In the genomic region with DNA sequence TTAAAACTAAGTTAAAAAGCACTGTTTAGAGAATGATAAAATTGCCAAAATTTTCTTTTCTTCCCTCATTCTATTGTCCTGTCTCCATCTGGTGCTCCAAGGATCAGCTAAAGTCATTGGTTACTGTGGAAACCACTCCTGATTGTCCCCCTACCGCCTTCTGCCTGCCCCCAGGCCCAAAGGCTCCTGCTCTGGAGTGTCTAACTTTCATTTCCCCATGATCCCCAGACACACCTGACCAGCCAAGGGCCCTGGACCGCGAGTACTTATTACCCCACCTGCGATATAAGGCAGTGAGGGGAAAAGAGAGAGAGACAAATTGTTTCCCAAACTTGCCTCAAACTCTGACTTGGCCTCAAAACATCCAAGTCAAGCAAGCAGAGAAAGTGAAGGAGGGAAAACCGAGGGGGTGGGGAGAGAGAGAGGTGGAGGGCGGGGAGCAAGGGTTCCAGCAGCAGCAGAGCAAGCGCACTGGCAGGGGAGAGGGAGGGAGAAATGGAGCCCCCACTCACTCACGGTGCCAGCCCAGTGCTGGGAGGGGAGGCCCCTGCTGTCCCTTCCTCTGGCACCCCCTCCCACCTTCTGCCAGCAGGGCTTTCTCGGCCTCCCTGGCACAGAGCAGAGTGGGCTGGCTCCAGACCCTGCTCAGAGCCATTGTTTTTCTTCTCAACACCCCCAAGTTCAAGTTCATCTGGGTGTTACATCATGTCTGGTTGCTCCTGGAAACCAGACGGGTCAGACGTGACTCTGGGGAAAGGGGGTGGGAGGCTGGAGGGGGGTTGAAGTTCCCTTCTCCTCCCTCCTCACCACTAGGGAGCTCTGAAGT, we compare ENCODE assay signal across 9 mouse cellular contexts. TPM values are rescaled to one million over a fixed set of nuclear protein-coding genes. Genes with fewer than 3 reads are reported as not detected.
A peak's percentile ranks its signal among the peaks of the same experiment; 100 is the strongest.
DNase-seq lines count a peak whose midpoint lies in the region; ATAC-seq lines count a peak whose summit lies in the region.
"Had no signal": no experiment of that assay in that cellular context is flagged by ENCODE, and none has a peak within 500 bp of the region (broad histone marks: within the 10 kb centered on the region; RNA-seq: fewer than 3 reads in every experiment).

No protein-coding gene starts in this region.

- no peaks in the 10 kb centered on the region for H3K36me3 ChIP-seq in heart, embryonic 11.5 days (ENCODE audit: control insufficient read depth, insufficient read depth, low read length)
- H3K36me3 ChIP-seq in limb, embryonic 13.5 days, result peaks cover 52% of the 10 kb centered on the region
- H3K36me3 ChIP-seq in neural tube, embryonic 12.5 days, result 0 out of 2 replicates have a peak, but pooled peaks cover 4% of the 10 kb centered on the region

- H3K27ac ChIP-seq in heart, embryonic 11.5 days (ENCODE audit: low read depth, low read length), result peak overlapping the region; percentile 76
- H3K27ac ChIP-seq in limb, embryonic 13.5 days, result peak overlapping the region; percentile 97
- peak overlapping the region; percentile 87 for H3K27ac ChIP-seq in neural tube, embryonic 12.5 days

- peak; percentile 75 to 80 for DNase-seq in layer of hippocampus, postnatal 14 days (ENCODE audit: low spot score in 2 of 2)
- DNase-seq in layer of hippocampus, adult 11-12 months (ENCODE audit: low spot score), result no peak
- peak; percentile 75 for DNase-seq in embryo, embryonic 11.5 days (ENCODE audit: low read depth, low spot score)
- DNase-seq in frontal cortex, postnatal 14 days (ENCODE audit: low spot score in 2 of 2), result no peak
- no peak for DNase-seq in natural killer cell, adult 2 months (ENCODE audit: low spot score in 2 of 2)

- peak; percentile 23 for ATAC-seq in heart, embryonic 11.5 days (replicated peaks; ENCODE audit: insufficient number of reproducible peaks, low FRiP score, low TSS enrichment)
- peak; percentile 90 for ATAC-seq in limb, embryonic 13.5 days (ENCODE audit: low FRiP score, low read depth)
- ATAC-seq in neural tube, embryonic 12.5 days (ENCODE audit: low FRiP score, low read depth), result peak; percentile 88

- peaks cover 48% of the 10 kb centered on the region for H3K4me1 ChIP-seq in heart, embryonic 11.5 days (ENCODE audit: control insufficient read depth, insufficient read depth, low read length)
- peaks cover 92% of the 10 kb centered on the region for H3K4me1 ChIP-seq in limb, embryonic 13.5 days
- peaks cover 77% of the 10 kb centered on the region for H3K4me1 ChIP-seq in neural tube, embryonic 12.5 days

- H3K9me3 ChIP-seq in heart, embryonic 11.5 days (replicated peaks; ENCODE audit: control insufficient read depth, low read length), result no peaks in the 10 kb centered on the region
- H3K9me3 ChIP-seq in limb, embryonic 13.5 days, result no peaks in the 10 kb centered on the region
- H3K9me3 ChIP-seq in neural tube, embryonic 12.5 days, result no peaks in the 10 kb centered on the region

- peak overlapping the region; percentile 4; the same call in 1 of the 2 replicates for H3K4me2 ChIP-seq in heart, embryonic 11.5 days
- H3K4me2 ChIP-seq in limb, embryonic 13.5 days (replicated peaks), result peak overlapping the region; percentile 49
- peak overlapping the region; percentile 31 for H3K4me2 ChIP-seq in neural tube, embryonic 12.5 days (replicated peaks)

- no peak overlapping the region for H3K4me3 ChIP-seq in heart, embryonic 11.5 days (ENCODE audit: low read depth, low read length)
- peak overlapping the region; percentile 12; the same call in 1 of the 2 replicates for H3K4me3 ChIP-seq in limb, embryonic 13.5 days
- H3K4me3 ChIP-seq in neural tube, embryonic 12.5 days, result no peak overlapping the region

- WGBS in heart, embryonic 11.5 days (ENCODE audit: insufficient replicate concordance), result 20% methylated on average over 9 of the region's 11 CpGs
- WGBS in limb, embryonic 13.5 days, result 6% methylated on average over 11 of the region's 11 CpGs
- WGBS in neural tube, embryonic 12.5 days, result 10% methylated on average over 10 of the region's 11 CpGs

- H3K9ac ChIP-seq in heart, embryonic 11.5 days (ENCODE audit: low read depth, low read length), result peak overlapping the region; percentile 64
- peak overlapping the region; percentile 46; the same call in 1 of the 2 replicates for H3K9ac ChIP-seq in limb, embryonic 13.5 days
- no peak overlapping the region for H3K9ac ChIP-seq in neural tube, embryonic 12.5 days

- peaks cover 72% of the 10 kb centered on the region for H3K27me3 ChIP-seq in heart, embryonic 11.5 days (ENCODE audit: control insufficient read depth, insufficient read depth, low read length)
- H3K27me3 ChIP-seq in limb, embryonic 13.5 days, result peaks cover 17% of the 10 kb centered on the region
- peaks cover 52% of the 10 kb centered on the region for H3K27me3 ChIP-seq in neural tube, embryonic 12.5 days (replicated peaks)

RNA-seq across cellular contexts. Expression of gene G430095P16Rik, which starts 10.7 kb away (rescaled TPM):
- not detected for total RNA-seq in layer of hippocampus, postnatal 14 days (2021)
- 3.4 and 5.4 TPM in 2 replicates for polyA plus RNA-seq in heart, embryonic 11.5 days (2014; fragmentation: Nextera tagmentation; extraction: Ambion mirVana)
- 7.1 and 9.8 TPM in 2 replicates for polyA plus RNA-seq in limb, embryonic 13.5 days (2015; fragmentation: Nextera tagmentation; extraction: Ambion mirVana)
- 2.5 and 2.6 TPM in 2 replicates for polyA plus RNA-seq in neural tube, embryonic 12.5 days (2016; fragmentation: Nextera tagmentation; extraction: Ambion mirVana)
- total RNA-seq: left cerebral cortex, postnatal 36 days had no signal

RNA-seq across cellular contexts. Expression of gene Lyl1, which starts 10.9 kb away (rescaled TPM):
- total RNA-seq in layer of hippocampus, postnatal 14 days (2021), result 1 to 10 TPM; 3.4 to 4.2 TPM
- polyA plus RNA-seq in heart, embryonic 11.5 days (2014; fragmentation: Nextera tagmentation; extraction: Ambion mirVana), result 19.5 and 22.9 TPM in 2 replicates
- polyA plus RNA-seq in limb, embryonic 13.5 days (2015; fragmentation: Nextera tagmentation; extraction: Ambion mirVana), result 4.1 and 4.9 TPM in 2 replicates
- polyA plus RNA-seq in neural tube, embryonic 12.5 days (2016; fragmentation: Nextera tagmentation; extraction: Ambion mirVana), result 4.4 and 4.5 TPM in 2 replicates

RNA-seq across cellular contexts. Expression of gene Nacc1, which starts 24.5 kb away (rescaled TPM):
- total RNA-seq in layer of hippocampus, postnatal 14 days (2021), result 10 to 100 TPM; 84.0 to 85.6 TPM
- polyA plus RNA-seq in heart, embryonic 11.5 days (2014; fragmentation: Nextera tagmentation; extraction: Ambion mirVana), result 19.1 and 19.6 TPM in 2 replicates
- 15.0 and 15.2 TPM in 2 replicates for polyA plus RNA-seq in limb, embryonic 13.5 days (2015; fragmentation: Nextera tagmentation; extraction: Ambion mirVana)
- 17.2 and 19.2 TPM in 2 replicates for polyA plus RNA-seq in neural tube, embryonic 12.5 days (2016; fragmentation: Nextera tagmentation; extraction: Ambion mirVana)

RNA-seq across cellular contexts. Expression of gene Trmt1, which starts 26.0 kb away (rescaled TPM):
- total RNA-seq in layer of hippocampus, postnatal 14 days (2021), result 10 to 100 TPM; 82.9 to 97.3 TPM
- polyA plus RNA-seq in heart, embryonic 11.5 days (2014; fragmentation: Nextera tagmentation; extraction: Ambion mirVana), result 49.7 and 51.6 TPM in 2 replicates
- 70.8 and 72.7 TPM in 2 replicates for polyA plus RNA-seq in limb, embryonic 13.5 days (2015; fragmentation: Nextera tagmentation; extraction: Ambion mirVana)
- 58.5 and 59.1 TPM in 2 replicates for polyA plus RNA-seq in neural tube, embryonic 12.5 days (2016; fragmentation: Nextera tagmentation; extraction: Ambion mirVana)

RNA-seq across cellular contexts. Expression of gene Ier2, which starts 49.5 kb away (rescaled TPM):
- total RNA-seq in layer of hippocampus, postnatal 14 days (2021), result 10 to 100 TPM in 1 of 2 experiments, 1 to 10 TPM in 1; 9.5 to 12.5 TPM
- polyA plus RNA-seq in heart, embryonic 11.5 days (2014; fragmentation: Nextera tagmentation; extraction: Ambion mirVana), result 52.3 and 55.9 TPM in 2 replicates
- polyA plus RNA-seq in limb, embryonic 13.5 days (2015; fragmentation: Nextera tagmentation; extraction: Ambion mirVana), result 71.9 and 73.0 TPM in 2 replicates
- 72.4 and 72.8 TPM in 2 replicates for polyA plus RNA-seq in neural tube, embryonic 12.5 days (2016; fragmentation: Nextera tagmentation; extraction: Ambion mirVana)

Comparison
In these comparisons a context has a peak if more than half of its experiments do, and no peak if none do; other contexts are left out.
1. DNase-seq: peak in layer of hippocampus, postnatal 14 days (2 of 2) and embryo, embryonic 11.5 days (single experiment); none in layer of hippocampus, adult 11-12 months (single experiment), frontal cortex, postnatal 14 days (0 of 2) and natural killer cell, adult 2 months (0 of 2).
2. ATAC-seq: peak in every context shown above with its lines; median percentile 90 in limb, embryonic 13.5 days; 88 in neural tube, embryonic 12.5 days; 23 in heart, embryonic 11.5 days.
3. Peak in every context shown above with its lines, with median percentiles within 50 percentile points of each other: H3K27ac ChIP-seq and H3K4me2 ChIP-seq.